Mouse (Mus musculus) macrophage (primary cell): ENCODE results near the gene Ankrd45. TPM values are rescaled to one million over a fixed set of nuclear protein-coding genes. Genes with fewer than 3 reads are reported as not detected.

Source experiments
- polyA plus RNA-seq: library from polyadenylated mRNA; stranded (reverse); fragments of 250-400 nt; gene quantifications from 3 replicates; pipeline ENCODE4 v1.2.4, GENCODE M21; 2018; ENCODE audit warnings: inconsistent platforms

The Ankrd45 gene
- polyA plus RNA-seq, 1 experiment from 2014 or later: not detected

Other genes with a start within 250 kb of the Ankrd45 start
- gene Rc3h1, start 236.3 kb upstream of the Ankrd45 start, polyA plus RNA-seq: 7.5 to 11.7 TPM (median 10.8 TPM) in 3 replicates
- gene Serpinc1, start 164.1 kb upstream of the Ankrd45 start, polyA plus RNA-seq: 0.33 to 0.57 TPM (median 0.42 TPM) in 3 replicates
- gene Zbtb37, start 107.8 kb upstream of the Ankrd45 start, polyA plus RNA-seq: 2.0 to 2.4 TPM (median 2.2 TPM) in 3 replicates
- 8.5 to 9.4 TPM (median 9.2 TPM) in 3 replicates for gene Dars2, start 72.0 kb upstream of the Ankrd45 start, polyA plus RNA-seq
- gene Cenpl, start 72.0 kb upstream of the Ankrd45 start, polyA plus RNA-seq: 2.2 to 6.6 TPM (median 3.5 TPM) in 3 replicates
- 16.1 to 18.8 TPM (median 16.2 TPM) in 3 replicates for gene Klhl20, start 11.2 kb upstream of the Ankrd45 start, polyA plus RNA-seq
- gene Tex50, start 16.6 kb downstream of the Ankrd45 start, polyA plus RNA-seq: not detected in 3 replicates
- 55.2 to 86.2 TPM (median 66.0 TPM) in 3 replicates for gene Prdx6, start 108.5 kb downstream of the Ankrd45 start, polyA plus RNA-seq